Mouse (Mus musculus) cerebellum, adult 2 months (tissue): Measurements from ENCODE around the gene Hnrnph2.

Experiments
- CTCF ChIP-seq: fragments of 200-500 bp; IDR thresholded peaks from 2 replicates; pipeline ENCODE4 v1.5.1; 2011; ENCODE audit warnings: low read depth, mild to moderate bottlenecking, control low read depth, low read length, moderate library complexity, borderline replicate concordance; ENCODE audit not compliant: insufficient read depth
- POLR2A ChIP-seq: fragments of 200-500 bp; IDR thresholded peaks from 2 replicates; pipeline ENCODE4 v1.6.1; 2011; ENCODE audit warnings: low read length, control low read depth, borderline replicate concordance; ENCODE audit not compliant: insufficient read depth

- TF ChIP-seq POLR2A (no peak), CTCF (no peak)
Observed at GRCm38 (mm10) chrX:134635111-134635510, 34.1 kb downstream of the Hnrnph2 start.
